Mouse (Mus musculus) heart, adult 11 months (tissue): ENCODE data around the gene Blm.
A peak's percentile ranks its signal among the peaks of the same experiment; 100 is the strongest.

Experiments used
- DNase-seq: peaks from one replicate; pipeline ENCODE4 v3.0.0; 2022

The Blm gene

DNA sequence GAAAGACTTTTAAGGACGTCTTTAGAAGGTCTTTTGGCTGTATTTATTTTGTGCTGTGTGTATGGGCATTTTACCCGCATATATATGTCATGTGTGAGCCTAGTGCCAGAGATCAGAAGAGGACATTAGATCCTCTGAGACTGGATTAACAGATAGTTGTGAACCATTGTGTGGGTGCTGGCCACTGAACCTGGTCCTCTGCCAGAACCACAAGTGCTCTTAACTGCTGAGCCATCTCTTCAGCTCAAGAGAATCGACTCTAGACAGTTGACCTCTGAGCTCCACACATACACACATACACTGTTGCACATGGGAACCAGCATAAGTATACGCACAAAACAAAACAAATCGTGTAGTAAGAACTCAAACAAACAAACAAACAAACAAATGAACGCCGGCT, 98.3 kb downstream of the Blm start:
- no peak for DNase-seq

- peak; percentile 84 for DNase-seq
Observed at GRCm38 (mm10) chr7:80435594-80435993, 99.3 kb downstream of the Blm start.

- DNase-seq = no peak
Observed at GRCm38 (mm10) chr7:80429661-80430060, 105.3 kb downstream of the Blm start.

DNA sequence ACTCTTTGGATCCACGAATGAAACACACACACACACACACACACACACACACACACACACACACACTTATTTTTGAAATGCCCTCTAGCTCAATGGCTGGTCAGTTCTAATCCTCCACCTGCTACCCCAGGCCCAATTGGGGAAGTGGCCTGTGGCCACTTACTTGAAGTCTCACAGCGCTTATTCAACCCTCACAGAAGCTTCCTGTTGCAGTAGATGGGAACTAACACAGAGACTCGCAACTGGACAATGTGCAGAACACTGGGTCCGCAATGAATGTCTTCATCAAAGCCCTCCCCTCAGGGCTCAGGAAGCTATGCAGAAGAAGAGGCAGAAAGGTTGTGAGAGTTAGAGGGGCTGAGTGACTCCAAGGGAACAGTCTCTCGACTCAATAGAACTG, 107.2 kb downstream of the Blm start:
- no peak for DNase-seq

DNA sequence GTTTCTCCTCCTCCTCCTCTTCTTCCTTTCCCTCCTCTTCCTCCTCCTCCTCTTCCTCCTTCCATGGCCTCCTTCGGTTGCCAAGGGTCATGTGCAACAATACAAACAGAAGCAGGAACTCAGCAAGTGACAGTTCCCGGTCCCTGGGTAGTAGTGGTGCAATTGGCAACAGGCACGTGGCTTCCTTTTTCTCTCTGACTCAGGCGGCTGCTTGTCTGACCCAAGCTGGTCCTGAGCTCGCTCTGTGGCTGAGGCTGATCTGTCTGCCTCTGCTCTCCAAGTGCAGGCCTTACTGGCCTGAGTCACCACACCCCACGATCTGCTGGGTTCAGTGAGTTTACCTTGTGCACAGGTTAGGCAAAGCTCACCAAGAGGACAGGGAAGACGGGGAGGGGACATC, 108.6 kb downstream of the Blm start:
- peak; percentile 97 for DNase-seq

DNA sequence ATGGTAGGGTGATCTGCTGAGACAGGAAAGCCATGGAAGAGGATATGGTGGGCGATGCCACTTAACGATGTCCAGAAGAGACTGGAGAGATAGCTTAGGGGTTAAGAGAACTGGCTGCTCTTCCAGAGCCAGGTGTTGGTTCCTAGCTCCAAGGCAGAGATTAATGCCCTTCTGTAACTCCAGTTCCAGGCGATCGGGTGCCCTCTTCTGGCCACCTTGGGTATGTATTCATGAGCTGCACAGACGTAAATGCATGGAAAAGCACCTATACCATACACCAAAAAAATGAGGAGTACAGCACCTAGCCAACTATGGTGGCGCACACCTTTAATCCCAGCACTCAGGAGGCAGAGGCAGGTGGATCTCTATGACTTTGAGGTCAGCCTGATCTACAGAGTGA, 110.2 kb downstream of the Blm start:
- DNase-seq = no peak

- peak; percentile 96 for DNase-seq
Observed at GRCm38 (mm10) chr7:80422759-80423480, 112.0 kb downstream of the Blm start.

DNA sequence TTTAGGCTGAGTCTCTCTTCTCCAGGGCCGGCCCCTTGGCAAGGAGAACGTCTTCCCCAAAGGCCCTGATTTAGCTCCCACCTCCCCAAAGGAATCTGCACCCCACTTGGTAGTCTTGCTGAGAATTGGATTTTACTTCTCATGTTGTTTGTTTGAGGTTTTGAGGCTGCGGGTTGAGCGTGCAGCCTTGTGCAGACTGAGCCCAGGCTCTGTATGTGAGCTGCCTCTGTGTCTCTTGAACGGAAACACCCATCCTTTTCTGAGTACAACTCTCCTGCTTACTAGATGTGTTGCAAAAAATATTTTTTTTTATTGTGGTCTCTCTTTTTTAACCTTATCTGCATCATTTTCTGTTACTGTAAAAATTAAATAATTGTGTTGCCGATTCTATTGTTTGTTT, 113.3 kb downstream of the Blm start:
- DNase-seq = no peak

DNA sequence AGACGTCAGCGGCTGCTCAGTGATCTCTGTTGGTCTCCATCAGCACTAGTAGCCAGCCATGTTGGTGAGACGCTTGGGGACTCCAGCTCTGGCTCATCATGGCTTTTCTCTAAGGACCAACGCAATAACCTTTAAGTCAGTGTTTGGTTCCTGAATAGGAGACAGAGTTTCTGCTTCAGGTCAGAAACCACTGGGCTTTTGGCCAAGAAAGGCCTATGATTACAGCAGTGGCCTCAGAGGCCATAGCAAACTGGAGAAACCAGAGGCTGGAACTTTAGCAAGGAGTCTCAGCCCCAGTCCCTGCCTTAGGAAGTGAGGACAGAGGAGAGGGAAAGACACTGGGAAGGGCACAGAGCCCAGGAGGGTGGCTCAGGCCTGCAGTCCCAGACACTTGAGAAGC, 114.3 kb downstream of the Blm start:
- DNase-seq = no peak

GRCm38 (mm10) chr7:80419278-80419677, 115.6 kb downstream of the Blm start:
- no peak for DNase-seq

DNA sequence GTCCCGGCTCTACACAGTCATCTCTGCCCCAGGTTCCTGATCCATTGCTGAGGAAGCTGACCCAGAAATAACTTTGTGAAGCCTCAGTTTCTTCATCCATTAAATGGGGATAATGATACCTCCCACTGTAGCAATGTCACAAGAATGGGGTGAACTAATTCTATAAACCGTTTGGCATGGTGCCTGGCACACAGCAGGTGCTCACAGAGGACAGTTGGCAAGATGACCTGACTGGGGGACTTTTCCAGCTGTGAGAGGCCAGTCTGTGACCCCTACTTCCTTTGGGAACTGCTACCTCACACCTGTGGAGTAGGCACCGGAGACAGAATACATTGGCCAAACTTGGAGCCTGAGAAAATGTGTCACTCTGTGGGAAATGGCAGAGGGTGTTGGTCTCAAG, 116.9 kb downstream of the Blm start:
- no peak for DNase-seq

GRCm38 (mm10) chr7:80417601-80418000, 117.3 kb downstream of the Blm start:
- DNase-seq = no peak

DNA sequence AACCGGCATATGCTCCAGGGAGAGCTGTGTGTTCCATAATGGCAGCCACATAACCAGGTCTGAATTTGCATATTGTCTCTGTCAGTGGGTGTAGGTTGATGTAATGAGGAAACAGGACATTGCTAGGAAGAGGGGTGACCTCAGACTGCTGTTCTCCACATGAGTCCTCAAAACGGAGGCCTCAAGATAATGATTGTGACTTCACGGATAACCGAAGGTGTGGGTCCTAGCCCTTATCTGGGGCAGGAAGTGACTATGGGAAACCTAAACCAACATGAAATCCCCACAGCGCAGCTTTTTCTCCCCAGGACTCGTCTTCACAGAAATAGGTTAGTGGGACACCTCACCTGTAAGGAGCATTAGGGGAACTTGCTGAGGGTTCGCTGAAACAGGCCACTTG, 118.0 kb downstream of the Blm start:
- DNase-seq = no peak

GRCm38 (mm10) chr7:80414303-80414855, 120.5 kb downstream of the Blm start:
- no peak for DNase-seq

DNA sequence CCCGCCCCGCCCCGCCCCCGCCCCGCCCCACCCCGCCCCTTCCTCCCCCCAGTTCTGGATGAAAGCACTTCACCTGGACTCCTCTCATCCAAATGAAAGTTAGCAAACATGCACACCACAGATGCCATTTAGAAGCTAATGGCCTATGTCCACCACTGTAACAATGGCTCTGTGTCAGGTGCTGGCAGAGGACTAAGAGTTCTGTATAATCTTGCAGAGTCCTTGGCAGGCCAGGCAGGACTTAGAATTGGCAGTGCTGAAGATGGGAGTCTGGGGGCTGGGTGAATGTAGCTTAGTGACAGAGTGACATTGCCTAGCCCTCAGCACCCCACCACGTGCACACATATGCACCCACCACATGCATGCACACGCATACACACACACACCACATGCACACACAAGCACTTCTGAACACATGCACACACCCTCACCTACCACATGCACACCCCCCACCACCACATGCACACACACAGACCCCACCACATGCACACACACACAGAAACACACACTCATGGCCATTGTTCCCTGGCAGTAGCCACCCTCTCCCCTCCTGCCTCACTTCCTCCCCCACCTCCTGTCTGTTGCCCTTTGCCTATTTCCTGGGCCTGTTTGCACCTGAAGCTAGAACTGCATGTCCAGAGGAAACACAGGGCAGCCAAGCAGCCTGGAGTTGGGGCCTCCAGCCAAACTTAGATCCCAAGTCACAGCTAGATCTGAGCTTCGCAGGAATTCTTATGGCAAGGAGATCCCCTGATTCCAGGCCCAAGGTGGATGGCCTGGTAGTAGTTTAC, 121.2 kb downstream of the Blm start:
- no peak for DNase-seq

DNA sequence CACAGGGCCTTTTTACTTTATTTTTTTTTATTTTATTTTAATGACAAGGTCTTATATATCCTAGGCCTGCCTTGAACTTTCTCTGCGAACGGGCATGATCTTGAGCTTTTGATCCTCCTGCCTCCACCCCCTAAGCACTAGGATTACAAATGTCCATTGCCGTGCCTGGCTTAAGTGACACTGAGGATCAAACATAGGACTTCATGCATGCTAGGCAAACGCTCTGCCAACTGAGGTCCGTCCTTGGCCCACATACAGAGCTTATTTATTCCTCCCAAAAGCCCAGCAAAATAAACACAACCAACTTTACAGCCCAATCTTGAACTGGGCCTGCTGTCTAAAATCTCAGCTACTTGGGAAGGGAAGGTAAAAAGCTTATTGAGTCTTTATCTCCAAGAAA, 122.1 kb downstream of the Blm start:
- DNase-seq = no peak

GRCm38 (mm10) chr7:80412279-80412678, 122.6 kb downstream of the Blm start:
- no peak for DNase-seq

DNA sequence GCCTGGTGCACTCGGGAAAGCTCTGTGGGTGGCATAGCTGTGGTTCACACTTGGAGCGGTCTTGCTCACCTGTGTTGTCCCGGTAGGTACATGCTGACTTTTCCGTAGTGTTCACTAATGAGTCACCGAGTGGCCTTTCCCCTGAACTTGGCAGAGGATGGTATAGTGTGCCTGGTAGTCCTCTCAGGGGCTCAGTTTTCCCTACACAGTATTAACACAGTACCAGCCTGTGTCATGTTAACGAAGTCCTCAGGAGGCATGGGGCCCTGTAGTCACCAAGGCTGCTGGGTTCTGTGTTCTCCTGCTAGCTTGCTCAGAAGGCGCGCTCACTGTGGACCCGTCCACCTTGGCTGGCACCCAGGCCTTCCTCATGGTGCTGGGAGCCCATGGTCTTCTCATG, 124.5 kb downstream of the Blm start:
- no peak for DNase-seq

GRCm38 (mm10) chr7:80407712-80408111, 127.2 kb downstream of the Blm start:
- DNase-seq = no peak

DNA sequence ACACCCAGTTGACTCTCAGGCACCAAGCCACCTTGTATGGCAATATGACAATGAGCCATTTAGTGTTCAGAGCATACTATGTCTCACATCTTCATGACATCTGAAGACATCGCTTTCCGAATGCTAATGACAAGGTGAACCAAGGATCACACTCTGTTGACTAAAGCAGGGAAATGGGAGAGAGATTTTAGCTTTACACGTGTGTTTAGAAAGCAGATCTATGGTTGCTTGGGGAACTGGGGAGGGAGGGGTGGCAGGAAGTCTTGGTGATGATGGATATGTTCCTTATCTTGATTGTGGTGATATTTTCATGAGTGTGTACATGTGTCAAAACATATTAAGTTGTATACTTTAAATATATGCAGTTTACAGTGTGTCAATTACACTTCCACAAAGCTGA, 128.7 kb downstream of the Blm start:
- no peak for DNase-seq

GRCm38 (mm10) chr7:80405188-80405695, 129.7 kb downstream of the Blm start, which contains the start of gene Furin:
Furin (minus strand) TSS chr7:80405436.
- DNase-seq = no peak
